Mouse (Mus musculus) myocyte (in vitro differentiated cells): ENCODE measurements around the gene Qprt.

ENCODE experiments used
- CEBPB ChIP-seq: IDR thresholded peaks from 2 replicates; pipeline ENCODE4 v1.6.1; 2011; ENCODE audit warnings: mild to moderate bottlenecking, moderate library complexity; ENCODE audit not compliant: poor library complexity, insufficient read depth, severe bottlenecking
- E2F4 ChIP-seq: IDR thresholded peaks from one replicate; pipeline ENCODE4 v1.6.1; 2011; ENCODE audit warnings: mild to moderate bottlenecking, control low read depth, moderate library complexity; ENCODE audit not compliant: insufficient read depth
- MAX ChIP-seq: IDR thresholded peaks from one replicate; pipeline ENCODE4 v1.6.1; 2011; ENCODE audit warnings: low read depth, mild to moderate bottlenecking, control low read depth
- MYOD1 ChIP-seq, 3 experiments: IDR thresholded peaks; one replicate each; pipeline ENCODE4 v1.6.1; 2011; ENCODE audit warnings: control low read depth in 2 of 3, low read depth in 2 of 3, mild to moderate bottlenecking in 2 of 3, moderate library complexity in 1 of 3; ENCODE audit not compliant: insufficient read length in 2 of 3, control insufficient read depth in 1 of 3
- POLR2A ChIP-seq: IDR thresholded peaks from one replicate; pipeline ENCODE4 v1.6.1; 2011; ENCODE audit warnings: low read depth, mild to moderate bottlenecking, control low read depth, moderate library complexity; ENCODE audit not compliant: insufficient read length
- POLR2AphosphoS2 ChIP-seq: IDR thresholded peaks from one replicate; pipeline ENCODE4 v1.6.1; 2011; ENCODE audit warnings: low read depth, control low read depth; ENCODE audit not compliant: insufficient read length
- REST ChIP-seq: IDR thresholded peaks from one replicate; pipeline ENCODE4 v1.6.1; 2011; ENCODE audit warnings: mild to moderate bottlenecking, control low read depth, moderate library complexity; ENCODE audit not compliant: insufficient read depth, insufficient read length
- SRF ChIP-seq: IDR thresholded peaks from one replicate; pipeline ENCODE4 v1.6.1; 2011; ENCODE audit warnings: low read depth; ENCODE audit not compliant: control insufficient read depth, insufficient read length
- TCF12 ChIP-seq: IDR thresholded peaks from one replicate; pipeline ENCODE4 v1.6.1; 2011; ENCODE audit warnings: mild to moderate bottlenecking, control low read depth; ENCODE audit not compliant: poor library complexity, insufficient read depth, severe bottlenecking
- TCF3 ChIP-seq: IDR thresholded peaks from one replicate; pipeline ENCODE4 v1.6.1; 2011; ENCODE audit warnings: low read depth, control low read depth; ENCODE audit not compliant: insufficient read length
- USF1 ChIP-seq: IDR thresholded peaks from one replicate; pipeline ENCODE4 v1.6.1; 2011; ENCODE audit warnings: low read depth, mild to moderate bottlenecking, control low read depth, moderate library complexity

DNA sequence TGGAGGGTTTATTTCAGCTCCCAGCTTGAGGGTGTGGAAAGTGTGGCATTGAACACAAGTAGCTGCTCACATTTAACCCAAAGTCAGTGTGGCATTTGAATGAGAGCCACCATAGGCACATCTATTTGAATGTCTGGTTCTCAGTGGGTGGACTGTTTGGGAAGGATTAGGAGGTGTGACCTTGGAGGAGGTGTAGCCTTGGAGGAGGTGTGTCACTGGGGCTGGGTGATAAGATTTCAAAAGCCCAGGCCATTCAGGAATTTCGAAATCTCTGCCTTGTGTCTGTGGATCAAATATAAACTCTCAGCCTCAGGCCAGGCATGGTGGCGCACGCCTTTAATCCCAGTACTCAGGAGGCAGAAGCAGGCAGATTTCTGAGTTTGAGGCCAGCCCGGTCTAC is 23.1 kb downstream of the Qprt start:
- TF ChIP-seq REST (no peak), CEBPB (no peak), TCF12 (no peak), POLR2A (no peak), MYOD1 (IDR thresholded peaks at IDR 0.05; ENCODE audit: control insufficient read depth in 1 of 3, insufficient read length in 2 of 3, low read depth in 2 of 3) (no peak), MAX (no peak), TCF3 (no peak), POLR2AphosphoS2 (no peak), E2F4 (no peak), SRF (no peak), USF1 (no peak)
